Mouse (Mus musculus) myocyte (in vitro differentiated cells): ENCODE data around the gene Adgrg2.

Experiments
- CEBPB ChIP-seq: IDR thresholded peaks from 2 replicates; pipeline ENCODE4 v1.6.1; 2011; ENCODE audit warnings: mild to moderate bottlenecking, moderate library complexity; ENCODE audit not compliant: poor library complexity, insufficient read depth, severe bottlenecking
- E2F4 ChIP-seq: IDR thresholded peaks from one replicate; pipeline ENCODE4 v1.6.1; 2011; ENCODE audit warnings: mild to moderate bottlenecking, control low read depth, moderate library complexity; ENCODE audit not compliant: insufficient read depth
- MYOD1 ChIP-seq, 3 experiments: IDR thresholded peaks; one replicate each; pipeline ENCODE4 v1.6.1; 2011; ENCODE audit warnings: control low read depth in 2 of 3, low read depth in 2 of 3, mild to moderate bottlenecking in 2 of 3, moderate library complexity in 1 of 3; ENCODE audit not compliant: insufficient read length in 2 of 3, control insufficient read depth in 1 of 3
- POLR2A ChIP-seq: IDR thresholded peaks from one replicate; pipeline ENCODE4 v1.6.1; 2011; ENCODE audit warnings: low read depth, mild to moderate bottlenecking, control low read depth, moderate library complexity; ENCODE audit not compliant: insufficient read length
- POLR2AphosphoS2 ChIP-seq: IDR thresholded peaks from one replicate; pipeline ENCODE4 v1.6.1; 2011; ENCODE audit warnings: low read depth, control low read depth; ENCODE audit not compliant: insufficient read length
- REST ChIP-seq: IDR thresholded peaks from one replicate; pipeline ENCODE4 v1.6.1; 2011; ENCODE audit warnings: mild to moderate bottlenecking, control low read depth, moderate library complexity; ENCODE audit not compliant: insufficient read depth, insufficient read length
- SRF ChIP-seq: IDR thresholded peaks from one replicate; pipeline ENCODE4 v1.6.1; 2011; ENCODE audit warnings: low read depth; ENCODE audit not compliant: control insufficient read depth, insufficient read length
- USF1 ChIP-seq: IDR thresholded peaks from one replicate; pipeline ENCODE4 v1.6.1; 2011; ENCODE audit warnings: low read depth, mild to moderate bottlenecking, control low read depth, moderate library complexity

GRCm38 (mm10) chrX:160384748-160385501 lies 5.6 kb upstream of the Adgrg2 start:
- TF ChIP-seq E2F4 (no peak), SRF (no peak), MYOD1 (IDR thresholded peaks at IDR 0.05; ENCODE audit: control insufficient read depth in 1 of 3, insufficient read length in 2 of 3, low read depth in 2 of 3) (no peak), POLR2AphosphoS2 (no peak), REST (no peak), POLR2A (no peak), USF1 (no peak), CEBPB (peak; percentile 35; the same call in 1 of the 2 replicates)
